Mouse (Mus musculus): Measurements from ENCODE around the gene Capn11.

- TF ChIP-seq CTCF (IDR thresholded peaks at IDR 0.05; ENCODE audit: low read depth) (no peak), EP300 (IDR thresholded peaks at IDR 0.05; ENCODE audit: low read depth) (no peak)
Measured at GRCm38 (mm10) chr17:45584096-45584896, 74.8 kb downstream of the Capn11 start.

All from liver, postnatal 0 days (tissue).